Mouse (Mus musculus) MEL (cell line): ENCODE measurements around the gene Rgs6.

ENCODE experiments used
- CHD2 ChIP-seq: IDR thresholded peaks from 2 replicates; pipeline ENCODE4 v1.6.1; 2011; ENCODE audit warnings: low read length, improper control_type of control experiment
- CTCF ChIP-seq, 3 experiments: IDR thresholded peaks in 2 of 3; conservative IDR thresholded peaks in 1 of 3; 2 replicates each; pipeline ENCODE4 v1.5.1; 2011 to 2012; ENCODE audit warnings: low read length in 3 of 3, low read depth in 2 of 3, mild to moderate bottlenecking in 2 of 3, improper control_type of control experiment in 1 of 3, inconsistent platforms in 1 of 3, mixed read lengths in 1 of 3, moderate library complexity in 1 of 3; ENCODE audit not compliant: control insufficient read depth in 1 of 3, insufficient read depth in 1 of 3, poor library complexity in 1 of 3, severe bottlenecking in 1 of 3
- EP300 ChIP-seq, 2 experiments: IDR thresholded peaks; 2 replicates each; pipeline ENCODE4 v1.6.1; 2011; ENCODE audit warnings: improper control_type of control experiment in 2 of 2, low read length in 2 of 2, low read depth in 1 of 2, mild to moderate bottlenecking in 1 of 2
- ETS1 ChIP-seq: IDR thresholded peaks from 2 replicates; pipeline ENCODE4 v1.6.1; 2012; ENCODE audit warnings: low read depth, mild to moderate bottlenecking, inconsistent platforms, low read length, improper control_type of control experiment, moderate library complexity
- MAFK ChIP-seq: IDR thresholded peaks from 2 replicates; pipeline ENCODE4 v1.6.1; 2011; ENCODE audit warnings: low read depth, mild to moderate bottlenecking, low read length, improper control_type of control experiment, borderline replicate concordance
- MYC ChIP-seq: IDR thresholded peaks from 2 replicates; pipeline ENCODE4 v1.6.1; 2011; ENCODE audit warnings: low read depth, mild to moderate bottlenecking, low read length, improper control_type of control experiment, moderate library complexity
- NELFE ChIP-seq: IDR thresholded peaks from 2 replicates; pipeline ENCODE4 v1.6.1; 2011; ENCODE audit warnings: low read depth, low read length, improper control_type of control experiment
- POLR2A ChIP-seq, 2 experiments: IDR thresholded peaks; 2 replicates each; pipeline ENCODE4 v1.6.1; 2011 to 2012; ENCODE audit warnings: low read length in 2 of 2, mild to moderate bottlenecking in 2 of 2, control low read depth in 1 of 2, improper control_type of control experiment in 1 of 2, low read depth in 1 of 2, moderate library complexity in 1 of 2; ENCODE audit not compliant: control insufficient read depth in 1 of 2, insufficient read depth in 1 of 2, poor library complexity in 1 of 2
- USF1 ChIP-seq: IDR thresholded peaks from 2 replicates; pipeline ENCODE4 v1.6.1; 2014; ENCODE audit warnings: low read depth, mild to moderate bottlenecking, inconsistent platforms, low read length, improper control_type of control experiment, moderate library complexity
- USF2 ChIP-seq, 2 experiments: IDR thresholded peaks; 2 replicates each; pipeline ENCODE4 v1.6.1; 2011 to 2012; ENCODE audit warnings: improper control_type of control experiment in 2 of 2, low read length in 2 of 2, borderline replicate concordance in 1 of 2, inconsistent platforms in 1 of 2, low read depth in 1 of 2, mild to moderate bottlenecking in 1 of 2; ENCODE audit not compliant: insufficient read depth in 1 of 2
- ZMIZ1 ChIP-seq: IDR thresholded peaks from 2 replicates; pipeline ENCODE4 v1.6.1; 2012; ENCODE audit warnings: low read depth, mild to moderate bottlenecking, inconsistent platforms, low read length, improper control_type of control experiment, moderate library complexity

GRCm38 (mm10) chr12:82667441-82667840, 79.3 kb downstream of the Rgs6 start:
- TF ChIP-seq CTCF (IDR thresholded peaks at IDR 0.05 in 2 of 3, conservative IDR thresholded peaks at IDR 0.05 in 1 of 3; ENCODE audit: control insufficient read depth in 1 of 3, insufficient read depth in 1 of 3, low read depth in 2 of 3, low read length in 3 of 3, poor library complexity in 1 of 3, severe bottlenecking in 1 of 3) (no peak), USF2 (IDR thresholded peaks at IDR 0.05; ENCODE audit: borderline replicate concordance in 1 of 2, insufficient read depth in 1 of 2, low read depth in 1 of 2, low read length in 2 of 2) (no peak), ZMIZ1 (no peak), EP300 (IDR thresholded peaks at IDR 0.05; ENCODE audit: low read depth in 1 of 2, low read length in 2 of 2) (no peak), USF1 (no peak), NELFE (no peak), MAFK (no peak), CHD2 (no peak), MYC (no peak), POLR2A (IDR thresholded peaks at IDR 0.05; ENCODE audit: control insufficient read depth in 1 of 2, insufficient read depth in 1 of 2, low read depth in 1 of 2, low read length in 2 of 2, poor library complexity in 1 of 2) (no peak), ETS1 (no peak)
